Mouse (Mus musculus) G1E (cell line): ENCODE data around the gene Dnase1l2. TPM values are rescaled to one million over a fixed set of nuclear protein-coding genes. Genes with fewer than 3 reads are reported as not detected.

Source experiments
- ATAC-seq: 2 replicates; pipeline ENCODE4 v1.8.0; 2016; ENCODE audit warnings: mild to moderate bottlenecking; ENCODE audit not compliant: insufficient number of reproducible peaks, poor library complexity, low FRiP score, severe bottlenecking; ENCODE audit errors: extremely low read depth
- DNase-seq: peaks from one replicate; pipeline ENCODE4 v3.0.0; 2012; ENCODE audit warnings: low spot score
- H3K27me3 ChIP-seq: 2 replicates; pipeline ENCODE4 v1.6.1; 2012; ENCODE audit warnings: mild to moderate bottlenecking, low read length, inconsistent platforms; ENCODE audit not compliant: insufficient read depth
- H3K36me3 ChIP-seq: replicated peaks from 2 replicates; pipeline ENCODE3; 2012; ENCODE audit warnings: mild to moderate bottlenecking, inconsistent platforms
- H3K4me1 ChIP-seq: 2 replicates; pipeline ENCODE4 v1.6.1; 2012; ENCODE audit warnings: low read depth, low read length, inconsistent platforms, mixed read lengths; ENCODE audit not compliant: insufficient read depth
- H3K4me3 ChIP-seq: 2 replicates; pipeline ENCODE4 v1.5.1; 2012; ENCODE audit warnings: low read depth, mild to moderate bottlenecking, inconsistent platforms, low read length, moderate library complexity, mixed read lengths
- H3K9me3 ChIP-seq: replicated peaks from 2 replicates; pipeline ENCODE4 v1.6.1; 2012; ENCODE audit warnings: inconsistent platforms
- CTCF ChIP-seq: IDR thresholded peaks from 2 replicates; pipeline ENCODE4 v1.5.1; 2012; ENCODE audit warnings: low read depth, low read length, inconsistent platforms, mixed read lengths
- GATA1 ChIP-seq: IDR thresholded peaks from 2 replicates; pipeline ENCODE4 v1.6.1; 2012; ENCODE audit warnings: borderline replicate concordance, low read length, inconsistent platforms, mixed read lengths
- GATA2 ChIP-seq: IDR thresholded peaks from 2 replicates; pipeline ENCODE4 v1.6.1; 2012; ENCODE audit warnings: low read depth, low read length, inconsistent platforms, borderline replicate concordance
- POLR2AphosphoS5 ChIP-seq: IDR thresholded peaks from 2 replicates; pipeline ENCODE4 v1.6.1; 2012; ENCODE audit warnings: low read depth, low read length, inconsistent platforms; ENCODE audit not compliant: insufficient replicate concordance
- TAL1 ChIP-seq: conservative IDR thresholded peaks from 2 replicates; pipeline ENCODE4 v1.6.1; 2012; ENCODE audit warnings: low read depth, low read length, inconsistent platforms, mixed read lengths
- polyA plus RNA-seq: library from polyadenylated mRNA; stranded (reverse); fragments of >175 nt; gene quantifications from 2 replicates; pipeline ENCODE4 v1.2.3, GENCODE M21; 2012
- total RNA-seq, 2 experiments: library from RNA; stranded (forward) in 1 of 2; stranded (reverse) in 1 of 2; fragments of 200-1000 nt in 1 of 2; fragments of >200 nt in 1 of 2; fragmentation: Nextera tagmentation in 1 of 2; gene quantifications; 2 replicates each; pipeline ENCODE4 v1.2.3; 2014 to 2017

Dnase1l2 gene
- total and polyA plus RNA-seq, 3 experiments, result 0.05 to 2.3 (median 1.3) TPM

DNA sequence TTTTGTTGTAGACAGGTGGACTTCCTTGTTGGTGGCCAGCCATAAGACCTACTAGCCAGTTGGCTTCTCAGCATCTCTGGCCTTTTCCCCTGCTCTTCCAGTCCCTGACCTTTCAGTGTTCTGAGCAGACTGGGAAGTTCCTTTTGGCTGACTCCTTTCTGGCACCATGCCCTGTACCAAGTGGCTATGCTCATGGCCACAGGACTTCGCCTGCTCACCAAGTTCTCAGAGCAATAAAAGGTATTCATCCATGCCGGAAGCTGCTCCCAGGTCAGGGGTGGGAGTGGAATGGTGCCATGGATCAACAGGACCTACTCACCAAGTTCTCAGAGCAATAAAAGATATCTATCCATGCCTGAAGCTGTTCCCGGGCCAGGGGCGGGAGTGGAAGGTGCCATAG is 29.6 kb upstream of the Dnase1l2 start:
- peaks cover 64% of the 10 kb centered on the region for H3K4me1 ChIP-seq
- H3K27me3 ChIP-seq, result no peaks in the 10 kb centered on the region
- H3K9me3 ChIP-seq, result no peaks in the 10 kb centered on the region
- ATAC-seq (no peak), DNase-seq (no peak)
- H3K36me3 ChIP-seq, result peaks cover 71% of the 10 kb centered on the region
- TF ChIP-seq GATA1, result no peak
- no peak for TF ChIP-seq GATA2
- no peak for TF ChIP-seq POLR2AphosphoS5
- no peak for TF ChIP-seq TAL1
- no peak for TF ChIP-seq CTCF
- peak overlapping the region; percentile 100 for H3K4me3 ChIP-seq

- H3K4me3 ChIP-seq, result peak overlapping the region; percentile 100
- H3K9me3 ChIP-seq, result no peaks in the 10 kb centered on the region
- H3K36me3 ChIP-seq, result peaks cover 67% of the 10 kb centered on the region
- H3K27me3 ChIP-seq, result no peaks in the 10 kb centered on the region
- DNase-seq (no peak), ATAC-seq (no peak)
- TF ChIP-seq GATA1, result no peak
- TF ChIP-seq GATA2, result no peak
- no peak for TF ChIP-seq POLR2AphosphoS5
- no peak for TF ChIP-seq TAL1
- TF ChIP-seq CTCF, result no peak
- H3K4me1 ChIP-seq, result peaks cover 49% of the 10 kb centered on the region
Measured at GRCm38 (mm10) chr17:24470701-24471527, 28.0 kb upstream of the Dnase1l2 start.

DNA sequence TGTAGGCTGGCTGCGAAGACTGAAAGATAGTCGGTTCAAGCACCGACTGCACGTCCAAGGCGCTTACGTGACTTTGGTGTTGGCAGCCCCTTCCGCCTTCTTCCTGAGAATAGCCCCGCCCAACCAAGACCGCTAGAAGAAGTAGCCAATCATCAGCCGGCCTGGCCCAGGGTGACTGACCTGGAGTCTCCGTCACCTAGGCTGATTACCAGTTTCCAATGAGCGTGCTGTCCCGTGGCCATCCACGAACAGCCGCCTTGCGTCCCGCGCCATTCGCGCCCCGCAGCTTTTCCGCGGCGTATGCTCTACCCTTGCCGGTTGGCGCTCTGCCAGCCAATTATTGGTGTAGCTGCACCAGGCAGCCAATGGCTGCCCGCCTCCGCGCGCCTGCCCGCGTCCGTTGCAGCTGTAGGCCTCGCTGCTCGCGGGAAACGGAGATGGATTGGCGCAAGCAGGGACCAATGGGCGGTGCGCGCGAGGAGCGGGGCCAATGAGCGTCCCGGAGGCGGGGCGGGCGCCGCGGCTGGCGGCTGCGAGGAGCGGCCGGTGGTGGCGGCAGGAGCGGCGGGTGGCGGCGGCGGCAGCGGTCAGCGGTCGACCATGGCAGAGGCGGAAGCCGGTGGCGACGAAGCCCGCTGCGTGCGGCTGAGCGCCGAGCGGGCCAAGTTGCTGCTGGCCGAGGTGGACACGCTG is 27.2 kb upstream of the Dnase1l2 start, which contains the start of the genes E4f1 and Pgp:
E4f1 (minus strand) TSS at position 404 of the 693 bp plus-strand sequence.
Pgp (plus strand) TSS at position 483 of the 693 bp plus-strand sequence.
- peaks cover 64% of the 10 kb centered on the region for H3K36me3 ChIP-seq
- TF ChIP-seq POLR2AphosphoS5 (no peak; the same call in 1 of the 2 replicates), GATA2 (no peak)
- no peaks in the 10 kb centered on the region for H3K9me3 ChIP-seq
- H3K27me3 ChIP-seq, result no peaks in the 10 kb centered on the region
- DNase-seq, result peak; percentile 99
- peaks cover 45% of the 10 kb centered on the region for H3K4me1 ChIP-seq
- peak; percentile 88 for ATAC-seq
- peak within 1 kb of the TSS; percentile 100 for H3K4me3 ChIP-seq

DNA sequence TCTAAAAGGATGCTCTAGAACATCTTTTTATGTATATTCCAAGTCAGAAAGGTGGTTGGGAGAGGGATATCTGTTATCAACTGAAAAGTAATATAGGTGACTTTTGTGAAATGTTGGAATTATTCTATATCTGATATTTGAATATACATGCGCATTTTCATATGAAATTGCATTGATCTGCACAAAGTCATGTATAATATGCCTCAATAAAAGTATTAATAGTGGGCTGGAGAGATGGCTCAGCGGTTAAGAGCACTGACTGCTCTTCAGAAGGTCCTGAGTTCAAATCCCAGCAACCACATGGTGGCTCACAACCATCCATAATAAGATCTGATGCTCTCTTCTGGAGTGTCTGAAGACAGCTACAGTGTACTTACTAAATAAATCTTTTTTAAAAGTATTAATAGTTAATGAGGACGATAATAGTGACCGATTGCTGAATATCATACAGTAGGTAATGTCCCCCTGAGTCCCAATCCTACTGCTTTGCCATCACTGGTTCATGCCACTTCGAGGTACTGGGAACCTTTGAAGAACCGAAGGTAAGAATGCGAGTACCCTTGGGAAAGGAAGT is 26.5 kb upstream of the Dnase1l2 start:
- TF ChIP-seq GATA1 (no peak), GATA2 (no peak), POLR2AphosphoS5 (no peak), CTCF (no peak), TAL1 (no peak)
- DNase-seq, result no peak
- H3K36me3 ChIP-seq, result peaks cover 63% of the 10 kb centered on the region
- H3K4me1 ChIP-seq, result peaks cover 38% of the 10 kb centered on the region
- no peaks in the 10 kb centered on the region for H3K27me3 ChIP-seq
- H3K4me3 ChIP-seq, result peak overlapping the region; percentile 100
- no peak for ATAC-seq
- no peaks in the 10 kb centered on the region for H3K9me3 ChIP-seq

DNA sequence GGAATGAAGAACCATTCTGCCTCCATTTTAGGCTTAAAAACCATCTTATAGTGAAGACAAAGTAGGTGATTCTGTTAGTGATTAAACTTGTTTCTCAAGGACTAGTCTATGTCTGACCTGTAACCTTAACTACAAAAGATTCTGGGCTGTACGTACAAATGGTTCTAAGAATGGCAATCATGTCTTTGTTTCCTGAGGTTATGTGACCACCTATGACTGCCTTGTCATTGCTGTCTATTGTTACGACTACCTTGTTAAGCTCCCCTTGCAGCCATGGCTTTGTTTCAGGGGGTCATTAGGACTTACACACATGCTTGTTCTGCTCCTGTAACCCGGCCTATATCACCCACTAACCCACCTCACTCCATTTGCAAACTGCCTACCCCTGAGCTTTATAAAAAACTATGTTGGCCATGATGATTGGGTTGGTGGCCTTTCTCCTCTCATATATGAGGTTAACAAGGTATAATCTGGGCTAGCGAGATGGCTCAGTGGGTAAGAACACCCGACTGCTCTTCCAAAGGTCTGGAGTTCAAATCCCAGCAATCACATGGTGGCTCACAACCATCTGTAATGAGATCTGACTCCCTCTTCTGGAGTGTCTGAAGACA is 25.8 kb upstream of the Dnase1l2 start:
- Histone ChIP-seq H3K4me1 (peaks cover 36% of the 10 kb centered on the region), H3K4me3 (no peak overlapping the region), H3K9me3 (no peaks in the 10 kb centered on the region), H3K36me3 (peaks cover 56% of the 10 kb centered on the region), H3K27me3 (no peaks in the 10 kb centered on the region)
- TF ChIP-seq GATA1 (no peak), CTCF (no peak), TAL1 (no peak)
- DNase-seq (no peak), ATAC-seq (no peak)
